Mouse (Mus musculus) brain, embryonic 14.5 days (tissue): ENCODE data around the gene Ptch1.

Source experiments
- CTCF ChIP-seq: fragments of 200-500 bp; IDR thresholded peaks from 2 replicates; pipeline ENCODE4 v1.5.1; 2012; ENCODE audit warnings: inconsistent platforms, mild to moderate bottlenecking, moderate library complexity, borderline replicate concordance; ENCODE audit not compliant: insufficient read depth, insufficient read length; ENCODE audit errors: extremely low read depth
- POLR2A ChIP-seq: fragments of 200-500 bp; IDR thresholded peaks from 2 replicates; pipeline ENCODE4 v1.6.1; 2012; ENCODE audit warnings: mild to moderate bottlenecking, inconsistent platforms, borderline replicate concordance; ENCODE audit not compliant: poor library complexity, insufficient read depth, insufficient read length, severe bottlenecking; ENCODE audit errors: extremely low read depth

DNA sequence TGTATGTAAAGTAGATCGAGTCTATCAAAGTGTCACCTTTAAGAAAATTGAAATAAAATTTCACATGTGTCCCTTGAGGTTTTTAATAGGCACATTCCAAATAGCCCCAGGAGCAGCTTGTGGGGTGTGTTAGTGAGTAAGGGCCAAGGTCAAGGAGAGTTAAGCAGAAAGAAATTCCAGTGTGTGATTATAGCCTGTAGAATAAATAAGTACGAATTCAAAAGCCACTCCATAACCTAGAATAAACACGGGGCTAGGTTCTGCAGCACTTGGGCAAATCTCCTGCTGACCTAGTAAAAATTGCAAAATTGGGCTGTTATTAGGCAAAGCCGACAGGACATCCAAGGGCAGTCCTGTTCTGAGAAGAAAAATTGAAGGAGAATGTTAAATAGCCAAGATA lies 38.4 kb downstream of the Ptch1 start:
- TF ChIP-seq CTCF = no peak
- TF ChIP-seq POLR2A = no peak
